Mouse (Mus musculus): ENCODE results near the gene Pip5k1a. TPM values are rescaled to one million over a fixed set of nuclear protein-coding genes. Genes with fewer than 3 reads are reported as not detected.
A peak's percentile ranks its signal among the peaks of the same experiment; 100 is the strongest.

The Pip5k1a gene
- polyA plus RNA-seq, 1 experiment from 2014 or later: 14.5 TPM

DNA sequence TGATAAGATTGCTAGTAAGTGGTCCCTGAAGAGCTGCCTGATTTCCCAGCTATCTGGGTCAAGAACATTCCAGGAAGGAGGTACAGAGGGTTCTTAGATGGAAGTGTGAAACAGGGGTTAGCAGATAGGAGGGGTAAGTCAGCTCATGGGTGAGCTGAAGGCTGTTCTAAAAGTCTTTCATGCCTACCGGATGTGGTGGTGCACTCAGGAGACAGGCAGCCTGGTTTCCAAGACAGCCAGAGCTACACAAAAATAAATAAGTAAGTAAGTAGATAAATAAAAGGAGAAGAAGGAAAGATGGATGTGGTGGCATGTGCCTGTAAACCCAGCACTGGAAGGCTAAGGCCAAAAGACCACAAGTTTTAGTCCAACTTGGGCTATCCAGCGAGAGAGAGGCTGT, 88.0 kb downstream of the Pip5k1a start:
- Histone ChIP-seq H3K4me1 (ENCODE audit: control insufficient read depth, insufficient read depth, low read depth, low read length) (peaks cover 15% of the 10 kb centered on the region), H3K4me2 (ENCODE audit: low read length) (no peak overlapping the region), H3K9ac (ENCODE audit: low read depth, low read length) (no peak overlapping the region), H3K27me3 (replicated peaks; ENCODE audit: control insufficient read depth, insufficient read depth, low read length) (no peaks in the 10 kb centered on the region), H3K36me3 (ENCODE audit: control insufficient read depth, insufficient read depth, low read length) (no peaks in the 10 kb centered on the region), H3K9me3 (ENCODE audit: control insufficient read depth, low read length) (no peaks in the 10 kb centered on the region), H3K27ac (ENCODE audit: low read depth, low read length) (no peak overlapping the region), H3K4me3 (ENCODE audit: low read length) (no peak overlapping the region)
- 99% methylated on average over 2 of the region's 2 CpGs for WGBS
- no peak for ATAC-seq

DNA sequence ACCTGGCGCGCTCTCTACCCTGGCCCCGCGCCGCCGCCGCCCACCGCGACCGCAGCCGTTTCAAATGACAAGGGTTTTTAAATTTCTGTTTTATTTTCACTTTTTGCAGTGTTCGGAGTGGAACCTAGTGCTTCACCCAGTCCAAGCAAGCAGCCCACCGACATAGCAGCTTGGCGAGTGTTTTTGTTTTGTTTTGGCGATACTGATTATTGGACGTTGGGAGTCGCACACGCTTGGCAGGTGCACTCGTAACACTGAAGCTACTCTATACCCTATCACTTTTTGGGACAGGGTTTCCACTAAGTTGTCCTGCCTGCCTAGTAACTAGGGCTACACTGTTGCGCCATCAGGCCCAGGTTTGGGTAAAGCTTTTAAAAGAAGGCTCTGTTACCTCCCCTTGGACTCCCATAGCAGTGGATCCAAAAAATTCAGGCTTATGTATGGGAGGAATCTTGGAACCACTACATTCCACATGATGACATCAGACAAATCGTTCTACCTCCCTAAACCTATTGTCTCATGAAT, 90.1 kb downstream of the Pip5k1a start:
- Histone ChIP-seq H3K27ac (ENCODE audit: low read depth, low read length) (peak overlapping the region; percentile 96), H3K27me3 (replicated peaks; ENCODE audit: control insufficient read depth, insufficient read depth, low read length) (no peaks in the 10 kb centered on the region), H3K9ac (ENCODE audit: low read depth, low read length) (peak overlapping the region; percentile 69), H3K4me2 (ENCODE audit: low read length) (peak overlapping the region; percentile 89), H3K36me3 (ENCODE audit: control insufficient read depth, insufficient read depth, low read length) (no peaks in the 10 kb centered on the region), H3K4me3 (ENCODE audit: low read length) (peak overlapping the region; percentile 64), H3K9me3 (ENCODE audit: control insufficient read depth, low read length) (no peaks in the 10 kb centered on the region), H3K4me1 (ENCODE audit: control insufficient read depth, insufficient read depth, low read depth, low read length) (peaks cover 24% of the 10 kb centered on the region)
- 4% methylated on average over 20 of the region's 21 CpGs for WGBS
- no peak for ATAC-seq

DNA sequence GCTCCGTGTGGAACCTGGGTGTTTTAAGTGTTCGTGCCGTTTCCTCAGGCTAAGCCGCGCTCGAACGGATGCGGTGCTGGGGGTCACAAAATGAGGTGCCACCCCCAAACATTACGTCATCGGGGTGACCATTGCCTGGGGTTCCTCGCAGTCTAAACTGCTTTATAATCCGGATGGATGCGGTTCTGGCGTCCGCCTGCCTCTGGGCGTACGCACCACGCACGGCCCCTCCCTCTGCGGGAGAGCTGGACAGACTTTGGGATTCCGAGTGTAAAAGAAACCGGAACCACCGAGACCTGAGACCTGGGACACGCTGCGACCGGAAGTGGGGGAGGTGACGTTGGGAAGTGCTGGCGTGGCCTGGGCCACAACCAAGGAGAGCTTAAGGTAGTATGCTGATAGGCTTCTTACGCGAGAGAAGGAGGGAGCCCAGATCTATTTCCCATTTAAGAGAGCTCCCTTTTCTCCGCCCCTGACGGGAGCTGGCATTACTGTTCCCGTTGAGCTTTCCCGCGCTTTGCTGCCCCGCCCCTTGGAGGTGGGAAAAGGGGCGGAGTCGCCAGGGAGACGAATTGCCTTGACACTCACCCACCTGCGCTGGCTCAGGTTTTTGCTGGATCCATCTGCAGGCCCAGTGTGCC, 90.7 kb downstream of the Pip5k1a start:
- WGBS: under 1% methylated on average over 40 of the region's 40 CpGs
- H3K4me2 ChIP-seq (ENCODE audit: low read length): peak overlapping the region; percentile 89
- H3K4me1 ChIP-seq (ENCODE audit: control insufficient read depth, insufficient read depth, low read depth, low read length): peaks cover 24% of the 10 kb centered on the region
- H3K27ac ChIP-seq (ENCODE audit: low read depth, low read length): peak overlapping the region; percentile 96
- peaks cover 2% of the 10 kb centered on the region; the same call in 1 of the 2 replicates for H3K36me3 ChIP-seq (ENCODE audit: control insufficient read depth, insufficient read depth, low read length)
- H3K9me3 ChIP-seq (ENCODE audit: control insufficient read depth, low read length): no peaks in the 10 kb centered on the region
- H3K9ac ChIP-seq (ENCODE audit: low read depth, low read length): peak overlapping the region; percentile 73
- no peaks in the 10 kb centered on the region for H3K27me3 ChIP-seq (replicated peaks; ENCODE audit: control insufficient read depth, insufficient read depth, low read length)
- peak overlapping the region; percentile 64 for H3K4me3 ChIP-seq (ENCODE audit: low read length)
- peak; percentile 84 for ATAC-seq

DNA sequence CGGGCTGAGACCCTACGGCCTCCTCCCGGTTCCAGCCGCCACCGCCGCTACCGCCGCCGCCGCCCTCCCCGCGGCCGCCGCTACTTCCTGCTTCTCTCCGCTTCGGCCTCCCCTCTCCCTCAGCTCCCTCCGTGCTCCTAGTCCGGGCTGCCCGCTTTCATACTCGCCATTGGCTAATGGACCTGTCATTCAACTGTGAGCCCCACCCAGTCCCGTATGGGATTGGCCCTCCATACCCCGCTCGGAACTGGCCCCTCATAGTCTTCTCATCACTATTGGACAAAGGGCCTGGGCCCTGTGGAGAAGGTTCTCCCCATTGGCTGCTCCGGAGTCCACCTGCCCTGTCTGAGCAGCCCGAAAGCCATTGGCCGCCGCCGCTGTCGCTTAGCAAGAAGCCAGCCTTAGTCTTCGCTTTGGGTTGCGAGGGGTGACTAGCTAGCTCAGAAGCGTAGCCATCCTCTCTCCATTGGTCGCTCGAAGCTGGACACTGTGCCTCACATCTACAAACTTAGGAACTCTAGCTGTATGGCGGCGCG, 91.3 kb downstream of the Pip5k1a start, which contains the start of gene Zfp687:
Gene Zfp687, minus strand, starts transcription at position 112 of the 536 bp plus-strand sequence.
- ATAC-seq: peak; percentile 98

DNA sequence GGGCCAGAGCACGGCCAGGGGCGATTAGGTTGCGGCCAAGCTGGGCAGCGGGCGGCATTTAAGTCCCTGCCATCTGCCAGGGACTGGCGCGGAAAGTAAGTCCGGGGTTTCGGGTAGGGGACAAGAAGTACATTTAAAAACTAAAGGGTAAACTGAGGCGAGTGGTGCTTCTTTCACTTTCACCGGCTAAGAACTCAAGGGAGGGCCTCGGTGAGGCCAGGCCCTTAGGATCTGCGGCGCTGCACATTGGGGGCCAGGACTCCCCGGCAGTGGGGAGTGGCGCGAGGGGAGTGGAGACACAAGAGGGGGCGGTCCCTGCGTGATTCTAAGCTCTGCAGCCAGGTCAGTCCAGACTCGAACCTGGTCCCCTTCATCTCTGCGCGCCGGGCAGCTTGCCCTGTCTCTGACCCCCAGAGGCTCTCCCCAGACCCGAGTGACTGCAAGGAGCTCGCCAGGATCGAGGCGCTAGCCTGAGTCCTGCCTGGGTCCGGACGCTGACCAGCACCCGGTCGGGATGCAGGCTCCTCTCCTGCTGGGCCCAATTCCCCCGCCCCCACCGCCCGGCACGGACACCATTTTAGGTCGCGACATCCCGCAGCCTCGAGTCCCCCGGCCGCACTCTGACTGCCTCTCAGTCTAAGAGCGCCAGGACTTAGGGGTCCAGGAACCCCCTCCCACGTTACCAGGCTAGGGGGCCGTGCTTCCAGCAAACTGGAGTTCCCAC, 92.1 kb downstream of the Pip5k1a start:
- 2% methylated on average over 43 of the region's 44 CpGs for WGBS
- H3K9ac ChIP-seq (ENCODE audit: low read depth, low read length): peak overlapping the region; percentile 78
- peak overlapping the region; percentile 88 for H3K4me2 ChIP-seq (ENCODE audit: low read length)

More for the DNA sequence above, 91.3 kb downstream of the Pip5k1a start, which contains the start of gene Zfp687:
- H3K4me3 ChIP-seq (ENCODE audit: low read length): peak within 1 kb of the TSS; percentile 64
- peaks cover 24% of the 10 kb centered on the region for H3K4me1 ChIP-seq (ENCODE audit: control insufficient read depth, insufficient read depth, low read depth, low read length)
- H3K9ac ChIP-seq (ENCODE audit: low read depth, low read length): peak within 1 kb of the TSS; percentile 78
- H3K27me3 ChIP-seq (replicated peaks; ENCODE audit: control insufficient read depth, insufficient read depth, low read length): no peaks in the 10 kb centered on the region
- peak within 1 kb of the TSS; percentile 96 for H3K27ac ChIP-seq (ENCODE audit: low read depth, low read length)
- peak within 1 kb of the TSS; percentile 89 for H3K4me2 ChIP-seq (ENCODE audit: low read length)
- H3K9me3 ChIP-seq (ENCODE audit: control insufficient read depth, low read length): no peaks in the 10 kb centered on the region
- WGBS: under 1% methylated on average over 29 of the region's 37 CpGs
- peaks cover 8% of the 10 kb centered on the region for H3K36me3 ChIP-seq (ENCODE audit: control insufficient read depth, insufficient read depth, low read length)

DNA sequence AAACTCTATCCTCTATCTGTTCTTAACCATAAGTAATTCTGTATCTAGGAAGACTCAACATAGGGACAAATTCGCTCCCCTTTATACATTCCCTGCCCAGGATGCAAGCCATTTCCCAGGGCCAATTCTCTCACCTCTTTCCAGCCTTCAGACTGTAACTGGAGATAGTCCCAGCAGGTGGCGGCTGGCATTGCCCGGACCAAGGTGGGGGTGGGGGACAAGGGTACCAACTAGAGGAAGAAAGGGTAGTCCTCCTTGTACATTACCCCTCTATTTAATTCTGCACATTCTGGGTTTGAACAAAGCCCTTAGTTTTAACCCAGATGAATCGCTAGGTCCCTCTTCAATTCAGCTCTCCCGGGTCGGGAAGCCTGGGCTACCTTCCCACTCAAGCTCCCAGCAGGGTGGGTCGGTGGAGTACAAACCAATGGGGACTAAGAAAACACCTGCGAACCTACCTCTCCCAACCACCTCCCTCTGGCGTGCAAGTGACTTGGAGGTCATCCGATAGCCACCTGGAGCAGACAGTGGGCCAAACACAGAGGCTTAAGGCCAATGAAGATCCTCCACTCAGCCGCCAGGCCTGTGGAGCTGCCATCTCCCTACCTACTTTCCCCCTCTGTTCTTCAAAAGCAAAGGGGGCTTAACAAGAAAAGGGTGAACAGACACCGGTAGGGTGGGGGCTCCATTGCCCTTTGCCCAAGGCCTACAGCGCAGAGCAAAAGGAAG, 92.9 kb downstream of the Pip5k1a start:
- H3K4me2 ChIP-seq (ENCODE audit: low read length): peak overlapping the region; percentile 88
- peaks cover 24% of the 10 kb centered on the region for H3K4me1 ChIP-seq (ENCODE audit: control insufficient read depth, insufficient read depth, low read depth, low read length)
- H3K36me3 ChIP-seq (ENCODE audit: control insufficient read depth, insufficient read depth, low read length): peaks cover 21% of the 10 kb centered on the region
- peak overlapping the region; percentile 78 for H3K9ac ChIP-seq (ENCODE audit: low read depth, low read length)
- 15% methylated on average over 13 of the region's 13 CpGs for WGBS
- H3K27me3 ChIP-seq (replicated peaks; ENCODE audit: control insufficient read depth, insufficient read depth, low read length): no peaks in the 10 kb centered on the region
- ATAC-seq: no peak
- no peak overlapping the region; the same call in 1 of the 2 replicates for H3K27ac ChIP-seq (ENCODE audit: low read depth, low read length)
- H3K4me3 ChIP-seq (ENCODE audit: low read length): peak overlapping the region; percentile 64
- H3K9me3 ChIP-seq (ENCODE audit: control insufficient read depth, low read length): no peaks in the 10 kb centered on the region

More for the DNA sequence above, 92.1 kb downstream of the Pip5k1a start:
- no peaks in the 10 kb centered on the region for H3K9me3 ChIP-seq (ENCODE audit: control insufficient read depth, low read length)
- peak overlapping the region; percentile 64 for H3K4me3 ChIP-seq (ENCODE audit: low read length)
- H3K36me3 ChIP-seq (ENCODE audit: control insufficient read depth, insufficient read depth, low read length): peaks cover 16% of the 10 kb centered on the region
- H3K27ac ChIP-seq (ENCODE audit: low read depth, low read length): peak overlapping the region; percentile 96; the same call in 1 of the 2 replicates
- H3K4me1 ChIP-seq (ENCODE audit: control insufficient read depth, insufficient read depth, low read depth, low read length): peaks cover 24% of the 10 kb centered on the region
- H3K27me3 ChIP-seq (replicated peaks; ENCODE audit: control insufficient read depth, insufficient read depth, low read length): no peaks in the 10 kb centered on the region
- peak; percentile 3 for ATAC-seq

DNA sequence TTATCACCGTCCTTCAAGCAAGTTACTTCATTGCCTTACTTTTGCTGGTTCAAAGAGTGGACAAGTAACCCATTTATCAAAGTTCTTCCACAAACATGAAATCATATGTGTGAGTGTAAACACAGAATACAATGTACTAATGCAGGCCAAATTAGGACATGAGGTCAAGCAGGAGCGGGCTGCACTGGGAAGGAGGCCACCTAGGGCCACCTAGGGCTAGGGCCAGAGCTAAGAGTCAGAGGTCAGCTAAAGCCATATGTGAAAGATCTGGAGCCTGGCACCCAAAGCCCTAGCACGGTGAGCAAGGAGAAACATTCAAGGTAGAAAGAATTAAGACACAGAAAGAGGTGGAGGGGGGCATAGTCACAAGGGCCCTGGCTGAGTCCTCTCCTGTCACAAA, 93.7 kb downstream of the Pip5k1a start:
- H3K4me3 ChIP-seq (ENCODE audit: low read length): no peak overlapping the region
- H3K36me3 ChIP-seq (ENCODE audit: control insufficient read depth, insufficient read depth, low read length): peaks cover 24% of the 10 kb centered on the region
- 90% methylated on average over 3 of the region's 3 CpGs for WGBS

DNA sequence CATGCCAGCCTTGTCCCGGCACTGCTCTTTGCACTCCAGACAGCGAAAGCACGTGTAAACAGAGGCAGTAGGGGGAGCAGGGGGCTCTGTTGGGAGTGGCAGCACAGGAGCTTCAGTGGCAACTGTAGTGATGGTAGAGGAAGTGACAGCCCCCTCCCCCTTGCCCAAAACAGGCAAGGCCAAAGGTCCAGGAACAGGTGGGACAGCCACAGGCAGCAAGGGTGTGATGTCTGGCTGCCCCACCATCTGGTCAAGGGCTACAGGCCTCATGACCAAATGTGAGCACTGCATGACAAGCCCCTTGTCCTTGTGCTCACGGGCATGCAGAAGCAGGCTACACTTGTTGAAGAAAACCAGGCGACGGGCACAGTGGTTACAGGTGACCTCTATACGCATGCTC, 96.3 kb downstream of the Pip5k1a start:
- peaks cover 32% of the 10 kb centered on the region for H3K36me3 ChIP-seq (ENCODE audit: control insufficient read depth, insufficient read depth, low read length)

More for the DNA sequence above, 93.7 kb downstream of the Pip5k1a start:
- no peak overlapping the region for H3K9ac ChIP-seq (ENCODE audit: low read depth, low read length)
- no peaks in the 10 kb centered on the region for H3K9me3 ChIP-seq (ENCODE audit: control insufficient read depth, low read length)
- peaks cover 24% of the 10 kb centered on the region for H3K4me1 ChIP-seq (ENCODE audit: control insufficient read depth, insufficient read depth, low read depth, low read length)
- no peak overlapping the region for H3K4me2 ChIP-seq (ENCODE audit: low read length)
- H3K27ac ChIP-seq (ENCODE audit: low read depth, low read length): no peak overlapping the region
- no peak for ATAC-seq
- H3K27me3 ChIP-seq (replicated peaks; ENCODE audit: control insufficient read depth, insufficient read depth, low read length): no peaks in the 10 kb centered on the region

More for the DNA sequence above, 96.3 kb downstream of the Pip5k1a start:
- Histone ChIP-seq H3K4me3 (ENCODE audit: low read length) (no peak overlapping the region), H3K27ac (ENCODE audit: low read depth, low read length) (no peak overlapping the region), H3K27me3 (replicated peaks; ENCODE audit: control insufficient read depth, insufficient read depth, low read length) (no peaks in the 10 kb centered on the region), H3K9me3 (ENCODE audit: control insufficient read depth, low read length) (no peaks in the 10 kb centered on the region), H3K4me2 (ENCODE audit: low read length) (no peak overlapping the region), H3K9ac (ENCODE audit: low read depth, low read length) (no peak overlapping the region), H3K4me1 (ENCODE audit: control insufficient read depth, insufficient read depth, low read depth, low read length) (peaks cover 17% of the 10 kb centered on the region)
- 85% methylated on average over 7 of the region's 7 CpGs for whole genome bisulfite sequencing
- ATAC-seq: no peak
